Mouse (Mus musculus) colon, adult 2 months (tissue): ENCODE results near the gene Cnpy2. TPM values are rescaled to one million over a fixed set of nuclear protein-coding genes. Genes with fewer than 3 reads are reported as not detected.

Experiments used
- polyA plus RNA-seq: library from polyadenylated mRNA; depleted of rRNA; stranded (reverse); fragments of >200 nt; gene quantifications from 2 replicates; pipeline ENCODE4 v1.2.3, GENCODE M21; 2012; rRNA removed

The Cnpy2 gene
- polyA plus RNA-seq: 43.9 and 51.7 TPM in 2 replicates

DNA sequence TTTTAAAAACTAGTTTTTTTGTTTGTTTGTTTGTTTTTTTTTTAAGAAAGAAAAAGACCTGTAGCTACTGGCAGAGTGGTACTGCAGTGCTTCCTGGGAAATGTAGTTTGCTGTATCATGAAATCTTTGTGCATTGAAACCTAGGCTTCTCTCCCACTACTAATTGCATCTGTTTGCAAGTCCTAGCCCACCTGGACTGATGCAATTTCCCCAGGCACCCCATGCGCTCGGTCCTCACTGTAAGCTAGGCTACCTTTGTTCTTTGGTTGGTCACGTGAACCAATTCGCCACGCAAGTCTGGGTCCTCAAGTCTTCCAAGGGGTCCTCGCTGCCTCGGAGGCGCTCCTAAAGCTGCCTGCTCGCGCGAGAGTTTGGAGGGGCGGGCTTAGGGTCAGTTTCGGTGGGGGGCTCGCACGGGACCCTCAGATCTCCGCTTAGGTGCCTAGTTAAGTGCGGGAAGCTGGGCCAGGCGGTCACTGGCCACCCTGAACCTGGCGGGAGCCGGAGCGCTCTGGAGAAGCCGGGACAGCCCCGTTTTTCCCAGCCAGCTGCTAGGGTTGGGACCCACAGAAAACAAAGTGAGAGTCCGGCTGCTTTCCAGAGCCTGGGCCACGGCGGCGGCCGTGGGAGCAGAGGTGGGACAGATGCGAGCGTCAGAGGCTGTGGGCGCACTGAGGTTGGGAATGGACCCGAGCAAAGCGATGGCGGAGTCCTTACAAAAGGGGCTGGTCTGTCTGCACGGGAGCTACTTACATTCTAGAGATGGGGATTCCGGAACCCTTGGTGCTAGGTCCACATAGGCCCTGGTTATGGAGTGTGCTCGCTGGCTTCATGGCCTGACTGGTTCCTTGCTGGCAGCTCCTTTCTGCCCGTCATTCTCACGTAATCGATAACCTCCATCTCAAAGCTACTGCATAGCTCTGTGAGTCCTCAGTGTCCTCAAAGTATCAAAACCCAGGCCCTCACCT, at the start of gene Cnpy2:
Gene Cnpy2, plus strand, starts transcription at position 319 of the 968 bp plus-strand sequence.

DNA sequence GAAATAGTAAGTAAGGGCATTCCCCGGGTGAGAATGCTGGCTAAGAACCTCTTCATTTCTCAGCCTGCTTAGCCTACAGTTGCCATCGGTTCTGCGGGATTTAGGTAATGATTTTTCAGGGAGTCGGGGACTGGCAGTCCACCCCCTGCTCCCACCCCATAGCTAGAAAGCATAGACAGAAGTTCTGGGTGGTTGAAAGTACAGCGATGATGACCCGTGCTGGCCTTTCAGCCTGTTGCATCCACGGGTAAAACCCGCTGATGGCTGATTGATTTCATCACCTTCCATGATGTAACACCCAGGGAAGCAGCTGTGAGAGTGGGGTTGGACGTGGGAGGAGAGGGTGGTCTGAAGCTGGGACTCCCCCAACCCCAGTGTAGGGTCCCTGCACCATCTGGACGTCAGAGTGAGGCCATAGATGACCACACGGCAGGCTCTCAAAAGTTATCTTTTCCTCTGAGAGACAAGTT, 23.5 kb upstream of the Cnpy2 start, which contains the start of gene Il23a:
Gene Il23a, minus strand, starts transcription at position 51 of the 470 bp plus-strand sequence.

DNA sequence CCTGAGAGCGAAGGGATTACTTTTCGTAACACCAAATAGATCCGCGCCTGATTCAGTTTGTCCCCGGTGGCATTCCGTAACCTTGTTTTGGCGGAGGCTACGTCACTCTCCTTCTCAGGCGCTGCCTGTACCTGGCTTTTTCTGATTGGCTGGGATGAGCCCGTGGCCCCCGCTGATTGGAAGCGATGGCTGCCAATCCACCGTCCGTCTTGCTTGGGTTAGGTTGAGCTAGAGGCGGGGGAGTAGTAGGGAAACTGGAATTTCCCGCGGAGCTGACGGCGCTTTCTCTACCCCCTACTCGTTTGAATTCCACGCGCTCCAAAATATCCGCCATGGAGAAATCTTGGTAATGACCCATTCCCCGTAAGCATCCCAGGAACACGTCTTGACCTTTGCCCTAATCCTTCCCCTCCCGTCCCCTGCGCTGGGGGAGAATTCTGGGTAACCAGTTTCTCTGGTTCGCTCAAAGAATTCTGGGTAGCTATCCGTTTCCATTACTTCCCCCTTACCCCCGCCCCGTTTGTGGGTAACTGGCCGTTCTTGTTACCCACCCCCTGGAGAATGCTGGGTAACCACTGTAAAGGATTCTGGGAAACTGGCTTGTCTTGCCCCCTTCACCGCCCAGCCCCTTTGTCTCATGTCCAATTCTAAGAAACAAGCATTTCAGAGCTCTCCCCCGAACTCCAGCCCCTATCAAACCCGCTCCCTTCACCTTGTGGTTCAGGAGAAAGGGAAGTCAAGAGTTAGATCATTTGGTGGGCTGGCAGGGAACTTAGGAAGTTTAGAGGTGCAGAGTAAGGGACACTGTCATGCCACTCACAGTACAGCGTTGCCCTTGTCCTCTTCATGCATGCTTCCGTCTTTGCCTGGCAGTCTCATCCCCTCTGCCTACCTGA, 18.9 kb upstream of the Cnpy2 start, which contains the start of gene Pan2:
Gene Pan2, plus strand, starts transcription at position 210 of the 896 bp plus-strand sequence.

DNA sequence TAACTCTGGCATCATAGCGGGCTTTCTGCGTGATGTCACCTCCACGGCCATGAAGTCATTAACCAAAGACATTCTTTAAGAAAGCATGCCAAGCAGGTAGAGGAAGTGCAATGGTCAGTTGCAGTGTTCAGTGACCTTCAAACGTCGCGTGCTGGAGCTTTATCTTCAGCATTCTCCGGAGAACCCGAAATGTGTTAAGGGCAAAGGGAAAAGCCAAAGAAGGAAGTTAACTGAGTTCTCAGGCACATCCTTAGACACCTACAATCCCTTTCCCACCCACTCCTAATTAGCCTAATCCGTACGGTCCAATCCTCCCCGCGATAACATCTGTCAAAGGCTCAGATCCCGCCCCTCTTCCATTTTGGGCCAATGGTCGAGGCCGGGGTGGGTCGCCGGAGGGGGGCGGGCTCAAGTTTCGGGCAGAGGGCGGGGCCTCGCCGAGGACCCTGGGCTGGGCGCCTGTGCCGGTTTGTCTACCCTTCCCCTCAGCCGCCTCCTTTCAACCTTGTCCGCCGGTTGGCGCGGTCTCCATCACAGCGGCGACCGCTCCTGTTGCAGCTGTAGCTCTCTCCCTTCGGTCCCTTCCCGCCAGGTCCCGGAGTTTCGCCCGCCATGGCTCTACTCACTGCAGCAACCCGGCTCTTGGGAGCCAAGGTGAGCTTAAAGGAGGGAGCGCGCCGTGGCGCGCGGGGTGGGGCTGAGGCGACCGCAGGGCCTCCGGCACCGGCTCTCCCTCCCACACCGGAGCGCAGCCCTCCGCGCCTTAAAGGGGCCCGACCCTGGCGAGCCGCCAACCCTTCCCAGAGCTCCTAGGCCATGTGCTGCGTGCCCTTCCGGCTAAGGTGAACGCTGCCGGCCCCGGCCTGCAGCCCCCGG, 15.3 kb downstream of the Cnpy2 start, which contains the start of gene Cs:
Gene Cs, plus strand, starts transcription at position 429 of the 876 bp plus-strand sequence.

DNA sequence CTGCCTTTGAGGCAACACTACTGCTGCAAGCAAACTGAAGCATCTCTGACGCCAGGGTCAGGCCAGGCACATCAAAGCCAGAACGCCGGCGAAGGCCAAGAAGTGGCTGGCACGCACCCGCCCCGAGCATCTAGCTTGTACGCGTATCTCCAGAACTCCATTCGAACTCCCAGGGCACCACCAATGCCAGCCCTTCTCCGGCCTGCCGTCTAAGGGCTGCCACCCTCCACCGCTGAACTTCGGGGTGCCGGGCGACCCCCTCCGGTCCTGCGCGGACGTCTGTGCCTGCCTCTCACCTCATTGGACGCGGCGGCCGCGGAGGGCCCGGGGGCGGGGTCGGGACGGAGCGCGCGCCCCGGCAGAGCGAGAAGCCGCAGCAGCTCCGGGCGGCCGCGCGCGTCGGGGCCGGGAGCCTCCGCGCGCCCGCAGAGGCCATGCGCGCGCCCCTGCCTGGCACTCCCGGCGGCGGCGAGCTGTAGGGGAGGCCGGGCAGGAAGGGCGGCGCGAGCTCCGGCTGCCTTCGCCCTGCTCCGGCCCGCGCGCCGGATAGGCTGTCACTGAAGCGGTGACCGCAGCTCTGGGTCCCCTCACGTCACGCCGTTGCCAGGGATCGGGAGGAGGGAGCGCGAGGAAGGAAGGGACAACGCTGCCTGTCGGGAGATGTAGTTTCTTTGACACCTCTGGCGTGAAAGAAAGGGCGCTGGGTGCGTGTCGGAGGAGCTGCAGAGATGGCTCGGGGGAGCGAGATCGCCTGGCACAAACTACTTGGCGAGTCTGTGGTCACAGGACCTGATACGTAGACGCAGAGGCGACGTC, 46.4 kb downstream of the Cnpy2 start, which contains the start of gene Coq10a:
Gene Coq10a, minus strand, starts transcription at position 596 of the 816 bp plus-strand sequence.

DNA sequence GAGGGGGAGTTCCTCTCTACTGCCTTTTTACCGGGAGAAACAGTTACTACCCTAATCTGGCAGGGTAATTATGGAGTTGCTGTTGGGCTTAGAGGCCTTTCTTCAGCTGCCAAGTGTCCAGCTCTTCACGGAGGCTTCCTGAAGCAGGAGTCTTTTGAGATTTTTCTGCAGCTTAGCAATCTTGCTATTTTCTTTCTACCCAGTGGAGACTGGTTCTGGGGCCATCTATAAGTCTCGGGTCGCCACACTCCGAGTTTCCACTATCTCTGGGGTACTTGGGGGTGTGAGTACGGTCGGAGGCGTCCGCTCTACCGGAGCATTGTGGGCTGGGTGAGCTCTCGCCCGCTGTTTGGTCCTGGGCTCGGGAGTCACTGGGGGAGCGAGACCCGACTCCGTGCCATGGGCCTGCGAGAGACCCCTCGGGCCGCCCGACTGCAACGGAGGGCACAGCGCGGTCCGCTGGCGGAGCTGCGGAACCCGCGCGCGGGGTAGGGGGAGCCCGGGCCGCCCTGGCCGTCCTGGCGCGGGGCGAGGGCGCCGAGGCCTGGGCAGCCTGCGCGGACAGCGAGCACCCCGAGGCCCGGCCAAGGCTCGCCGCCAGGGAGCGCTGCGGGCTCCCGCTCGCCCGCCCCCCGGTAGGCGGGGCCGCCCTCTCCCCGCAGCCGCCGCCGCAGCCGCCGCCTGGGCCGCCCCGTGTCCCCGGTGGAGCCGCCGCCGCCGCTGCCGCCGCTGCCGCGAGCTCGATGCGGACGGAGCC, 54.4 kb downstream of the Cnpy2 start, which contains the start of gene Ankrd52:
Gene Ankrd52, plus strand, starts transcription at position 661 of the 757 bp plus-strand sequence.

Other genes starting within 250 kb of the Cnpy2 start
- 5,215 and 5,581 TPM in 2 replicates for gene Atp5b, start 239.2 kb upstream of the Cnpy2 start, polyA plus RNA-seq
- gene Baz2a, start 230.9 kb upstream of the Cnpy2 start, polyA plus RNA-seq: 30.8 and 32.8 TPM in 2 replicates
- 53.3 and 58.5 TPM in 2 replicates for gene Rbms2, start 142.2 kb upstream of the Cnpy2 start, polyA plus RNA-seq
- 7.5 and 8.4 TPM in 2 replicates for gene Gls2, start 128.0 kb upstream of the Cnpy2 start, polyA plus RNA-seq
- 10.3 and 13.3 TPM in 2 replicates for gene Spryd4, start 110.7 kb upstream of the Cnpy2 start, polyA plus RNA-seq
- gene Mip, start 96.6 kb upstream of the Cnpy2 start, polyA plus RNA-seq: not detected in 2 replicates
- gene Timeless, start 90.4 kb upstream of the Cnpy2 start, polyA plus RNA-seq: 2.1 and 3.0 TPM in 2 replicates
- 0.12 TPM in 2 replicates for gene Apon, start 68.4 kb upstream of the Cnpy2 start, polyA plus RNA-seq
- gene Apof, start 53.8 kb upstream of the Cnpy2 start, polyA plus RNA-seq: 0.20 and 0.29 TPM in 2 replicates
- 20.7 and 21.5 TPM in 2 replicates for gene Stat2, start 51.9 kb upstream of the Cnpy2 start, polyA plus RNA-seq
- 0.24 and 0.28 TPM in 2 replicates for gene Il23a, start 23.7 kb upstream of the Cnpy2 start, polyA plus RNA-seq
- gene Pan2, start 19.1 kb upstream of the Cnpy2 start, polyA plus RNA-seq: 19.3 and 23.6 TPM in 2 replicates
- gene Cs, start 15.3 kb downstream of the Cnpy2 start, polyA plus RNA-seq: 277 and 300 TPM in 2 replicates
- 114 and 153 TPM in 2 replicates for gene Coq10a, start 46.5 kb downstream of the Cnpy2 start, polyA plus RNA-seq
- 29.3 and 32.7 TPM in 2 replicates for gene Ankrd52, start 54.7 kb downstream of the Cnpy2 start, polyA plus RNA-seq
- gene Slc39a5, start 78.8 kb downstream of the Cnpy2 start, polyA plus RNA-seq: 138 and 172 TPM in 2 replicates
- gene Nabp2, start 89.0 kb downstream of the Cnpy2 start, polyA plus RNA-seq: 27.4 and 27.5 TPM in 2 replicates
- 21.8 and 24.4 TPM in 2 replicates for gene Rnf41, start 89.2 kb downstream of the Cnpy2 start, polyA plus RNA-seq
- gene Smarcc2, start 136.8 kb downstream of the Cnpy2 start, polyA plus RNA-seq: 77.1 and 80.9 TPM in 2 replicates
- 1,151 and 1,354 TPM in 2 replicates for gene Myl6, start 171.7 kb downstream of the Cnpy2 start, polyA plus RNA-seq
- 1.6 and 2.1 TPM in 2 replicates for gene Myl6b, start 176.2 kb downstream of the Cnpy2 start, polyA plus RNA-seq
- gene Esyt1, start 203.4 kb downstream of the Cnpy2 start, polyA plus RNA-seq: 66.7 and 76.5 TPM in 2 replicates
- gene Zc3h10, start 225.3 kb downstream of the Cnpy2 start, polyA plus RNA-seq: 15.6 and 20.1 TPM in 2 replicates
- 2,287 and 3,176 TPM in 2 replicates for gene Rpl41, start 226.8 kb downstream of the Cnpy2 start, polyA plus RNA-seq
- gene Pa2g4, start 243.5 kb downstream of the Cnpy2 start, polyA plus RNA-seq: 11.8 and 15.3 TPM in 2 replicates